Mouse (Mus musculus) G1E (cell line): ENCODE measurements around the gene Gbx1.

ENCODE experiments used
- CTCF ChIP-seq: IDR thresholded peaks from 2 replicates; pipeline ENCODE4 v1.5.1; 2012; ENCODE audit warnings: low read depth, low read length, inconsistent platforms, mixed read lengths
- GATA1 ChIP-seq: IDR thresholded peaks from 2 replicates; pipeline ENCODE4 v1.6.1; 2012; ENCODE audit warnings: borderline replicate concordance, low read length, inconsistent platforms, mixed read lengths
- GATA2 ChIP-seq: IDR thresholded peaks from 2 replicates; pipeline ENCODE4 v1.6.1; 2012; ENCODE audit warnings: low read depth, low read length, inconsistent platforms, borderline replicate concordance
- TAL1 ChIP-seq: conservative IDR thresholded peaks from 2 replicates; pipeline ENCODE4 v1.6.1; 2012; ENCODE audit warnings: low read depth, low read length, inconsistent platforms, mixed read lengths

- TF ChIP-seq TAL1 (no peak), CTCF (no peak), GATA1 (no peak), GATA2 (no peak)
Observed at GRCm38 (mm10) chr5:24526190-24526888, 663 bp downstream of the Gbx1 start.
